Mouse (Mus musculus) midbrain, postnatal 0 days (tissue): ENCODE results near the gene Gm20388. TPM values are rescaled to one million over a fixed set of nuclear protein-coding genes. Genes with fewer than 3 reads are reported as not detected.
A peak's percentile ranks its signal among the peaks of the same experiment; 100 is the strongest.

ENCODE experiments used
- ATAC-seq: fragments of 200-750 bp; cut with Nextera tagmentation; 2 replicates; pipeline ENCODE4 v1.8.0; 2017; ENCODE audit warnings: moderate number of reproducible peaks, mild to moderate bottlenecking, moderate TSS enrichment, moderate library complexity; ENCODE audit not compliant: low FRiP score
- DNase-seq: peaks from one replicate; pipeline ENCODE4 v3.0.0-alpha.2; 2015; ENCODE audit warnings: low spot score
- H3K27ac ChIP-seq: fragments of 300-500 bp; sonication (generic); 2 replicates; pipeline ENCODE4 v1.5.1; 2014; ENCODE audit warnings: low read depth, mild to moderate bottlenecking, low read length, mixed read lengths
- H3K27me3 ChIP-seq: fragments of 300-500 bp; sonication (generic); 2 replicates; pipeline ENCODE4 v1.6.1; 2014; ENCODE audit warnings: low read length, control low read depth, mixed read lengths; ENCODE audit not compliant: insufficient read depth
- H3K36me3 ChIP-seq: fragments of 300-500 bp; sonication (generic); 2 replicates; pipeline ENCODE4 v1.6.1; 2014; ENCODE audit warnings: low read length, control low read depth, mixed read lengths; ENCODE audit not compliant: insufficient read depth
- H3K4me1 ChIP-seq: fragments of 300-500 bp; sonication (generic); 2 replicates; pipeline ENCODE4 v1.6.1; 2014; ENCODE audit warnings: mild to moderate bottlenecking, control low read depth, antibody characterized with exemption, low read length, mixed read lengths; ENCODE audit not compliant: insufficient read depth
- H3K4me2 ChIP-seq: fragments of 300-500 bp; sonication (generic); 2 replicates; pipeline ENCODE4 v1.6.1; 2014; ENCODE audit warnings: low read depth, mild to moderate bottlenecking, low read length, mixed read lengths; ENCODE audit not compliant: poor library complexity, severe bottlenecking
- H3K4me3 ChIP-seq: fragments of 300-500 bp; sonication (generic); 2 replicates; pipeline ENCODE4 v1.5.1; 2014; ENCODE audit warnings: low read depth, mild to moderate bottlenecking, low read length, moderate library complexity
- H3K9ac ChIP-seq: fragments of 300-500 bp; sonication (generic); replicated peaks from 2 replicates; pipeline ENCODE4 v1.6.1; 2014; ENCODE audit warnings: mild to moderate bottlenecking, low read length, moderate library complexity, mixed read lengths; ENCODE audit not compliant: poor library complexity, severe bottlenecking
- H3K9me3 ChIP-seq: fragments of 300-500 bp; sonication (generic); 2 replicates; pipeline ENCODE4 v1.6.1; 2016; ENCODE audit warnings: low read length, control low read depth
- CTCF ChIP-seq: IDR thresholded peaks from 2 replicates; pipeline ENCODE4 v1.5.1; 2016; ENCODE audit warnings: antibody characterized with exemption, mild to moderate bottlenecking
- WGBS: fragments of 180-500 bp; shearing (Covaris S2); extraction: QIAGEN DNeasy Blood & Tissue Kit; methylation state at CpG from one replicate; pipeline ENCODE4 v1.1.7; 2014; 5-methylcytosine and 5-hydroxymethylcytosine counted together
- polyA plus RNA-seq: library from polyadenylated mRNA; unstranded; fragments of >200 nt; fragmentation: Nextera tagmentation; extraction: Ambion mirVana; gene quantifications from 2 replicates; pipeline ENCODE4 v1.2.1, GENCODE M21; 2015
- total RNA-seq: library from RNA; depleted of rRNA; stranded (reverse); fragments of >200 nt; gene quantifications from 2 replicates; pipeline ENCODE4 v1.2.3, GENCODE M21; 2014

The Gm20388 gene
- total and polyA plus RNA-seq, 2 experiments from 2014 or later: 74.2 TPM; not detected in 1

DNA sequence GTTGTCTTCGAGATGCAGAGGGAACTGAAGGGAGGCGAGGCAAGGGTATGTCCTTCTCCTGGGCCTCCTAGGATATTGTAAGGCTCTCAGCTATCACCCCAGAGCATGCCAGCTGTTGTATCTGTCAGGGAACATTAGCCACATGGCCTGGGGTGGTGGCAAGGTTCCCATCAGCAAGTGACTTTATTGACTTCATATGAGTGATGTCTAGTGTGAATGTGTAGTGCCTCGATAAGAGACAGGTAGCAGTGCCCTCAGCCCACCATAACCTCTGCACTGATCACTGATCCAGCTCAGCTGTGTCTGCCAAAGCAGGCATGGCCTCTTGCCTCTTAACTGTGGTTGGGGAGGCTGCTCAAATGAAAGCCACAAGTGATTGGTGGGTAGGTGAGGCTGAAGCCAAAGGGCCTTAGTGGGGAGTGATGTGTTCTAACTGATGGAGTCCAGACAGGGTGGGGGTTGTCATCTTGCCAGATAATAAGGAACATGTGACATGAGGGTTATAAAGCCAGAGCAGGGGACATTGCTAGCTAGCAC is 2868.1 kb downstream of the Gm20388 start:
- H3K4me3 ChIP-seq: no peak overlapping the region
- no peak overlapping the region for H3K9ac ChIP-seq
- DNase-seq: no peak
- H3K27ac ChIP-seq: no peak overlapping the region
- WGBS: 91% methylated on average over 3 of the region's 3 CpGs
- no peak overlapping the region for H3K4me2 ChIP-seq
- no peaks in the 10 kb centered on the region for H3K4me1 ChIP-seq
- H3K27me3 ChIP-seq: no peaks in the 10 kb centered on the region
- H3K36me3 ChIP-seq: peaks cover 37% of the 10 kb centered on the region
- H3K9me3 ChIP-seq: no peaks in the 10 kb centered on the region
- no peak for TF ChIP-seq CTCF
- ATAC-seq: no peak

DNA sequence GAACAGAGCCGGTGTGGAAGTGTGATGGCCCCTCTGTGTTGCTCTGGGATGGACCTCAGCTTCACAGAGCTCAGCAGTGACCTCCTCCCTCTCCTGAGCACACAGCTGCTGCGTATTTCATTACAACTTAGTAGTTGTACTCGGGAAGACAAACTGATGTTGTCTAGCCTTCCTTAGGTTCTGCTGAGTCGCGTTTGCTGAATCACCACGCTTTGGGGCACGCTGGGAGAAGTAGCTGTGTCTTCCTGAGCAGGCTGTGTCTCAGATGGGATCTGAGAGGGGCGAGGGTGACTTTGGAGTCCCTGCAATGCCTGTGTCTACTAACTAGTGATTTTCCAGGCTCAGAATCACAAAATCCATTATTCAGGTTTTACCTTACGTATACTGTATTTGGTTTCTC is 2868.6 kb downstream of the Gm20388 start:
- Histone ChIP-seq H3K9ac (no peak overlapping the region), H3K4me3 (no peak overlapping the region), H3K4me1 (no peaks in the 10 kb centered on the region), H3K27ac (no peak overlapping the region), H3K27me3 (no peaks in the 10 kb centered on the region), H3K36me3 (peaks cover 42% of the 10 kb centered on the region), H3K4me2 (no peak overlapping the region), H3K9me3 (no peaks in the 10 kb centered on the region)
- WGBS: 83% methylated on average over 9 of the region's 9 CpGs
- ATAC-seq (no peak), DNase-seq (no peak)
- TF ChIP-seq CTCF: no peak

DNA sequence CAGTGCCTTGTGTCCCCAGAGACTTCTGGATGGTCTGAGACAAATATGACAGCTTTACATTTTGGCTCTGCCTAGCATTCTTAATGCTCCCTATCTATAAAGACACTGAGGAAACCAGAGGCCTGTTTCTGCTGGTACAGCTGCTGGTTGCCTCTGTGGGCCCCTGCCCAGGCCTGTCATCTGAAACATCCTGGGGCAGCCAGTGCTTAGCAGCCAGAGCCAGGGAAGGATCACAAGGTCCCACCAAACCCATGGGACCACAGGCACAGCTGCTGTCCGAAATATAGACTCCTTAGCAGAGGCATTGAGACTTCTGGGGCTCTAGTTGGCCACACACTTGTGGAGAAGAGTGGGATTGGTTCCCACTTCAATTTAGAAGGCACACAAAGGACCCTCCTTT is 2874.1 kb downstream of the Gm20388 start:
- H3K4me1 ChIP-seq: no peaks in the 10 kb centered on the region
- no peaks in the 10 kb centered on the region for H3K27me3 ChIP-seq
- H3K4me2 ChIP-seq: no peak overlapping the region
- DNase-seq: no peak
- no peak overlapping the region for H3K4me3 ChIP-seq
- 76% methylated on average over 1 of the region's 1 CpGs for WGBS
- ATAC-seq: no peak
- no peaks in the 10 kb centered on the region for H3K9me3 ChIP-seq
- no peak for TF ChIP-seq CTCF
- no peak overlapping the region for H3K27ac ChIP-seq
- peaks cover 71% of the 10 kb centered on the region for H3K36me3 ChIP-seq
- no peak overlapping the region for H3K9ac ChIP-seq

DNA sequence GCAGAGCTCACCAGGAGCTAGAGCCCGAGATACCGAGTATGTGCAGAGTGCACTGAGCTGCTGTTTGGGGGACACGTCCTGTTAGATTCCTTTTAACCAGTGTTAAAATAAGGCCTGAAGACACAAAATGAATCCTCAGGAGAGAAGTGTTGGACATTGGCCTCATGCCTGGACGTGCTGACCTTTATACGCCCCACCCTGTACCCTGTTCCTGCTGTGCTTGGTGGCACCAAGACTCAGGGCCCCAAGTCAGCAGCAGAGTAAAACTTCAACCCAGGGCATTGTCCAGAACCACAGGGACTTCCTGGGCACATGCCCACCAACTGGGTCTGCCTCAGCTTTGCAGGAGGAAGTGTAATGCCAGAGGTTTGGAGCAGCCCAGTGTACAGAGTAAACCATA is 2879.2 kb downstream of the Gm20388 start:
- H3K36me3 ChIP-seq: peaks cover 40% of the 10 kb centered on the region
- no peak overlapping the region for H3K4me2 ChIP-seq
- no peaks in the 10 kb centered on the region for H3K9me3 ChIP-seq
- no peak overlapping the region for H3K4me3 ChIP-seq
- no peak for DNase-seq
- no peak for TF ChIP-seq CTCF
- no peak overlapping the region for H3K9ac ChIP-seq
- ATAC-seq: no peak
- H3K4me1 ChIP-seq: no peaks in the 10 kb centered on the region
- WGBS: 95% methylated on average over 5 of the region's 5 CpGs
- H3K27me3 ChIP-seq: no peaks in the 10 kb centered on the region
- H3K27ac ChIP-seq: no peak overlapping the region

DNA sequence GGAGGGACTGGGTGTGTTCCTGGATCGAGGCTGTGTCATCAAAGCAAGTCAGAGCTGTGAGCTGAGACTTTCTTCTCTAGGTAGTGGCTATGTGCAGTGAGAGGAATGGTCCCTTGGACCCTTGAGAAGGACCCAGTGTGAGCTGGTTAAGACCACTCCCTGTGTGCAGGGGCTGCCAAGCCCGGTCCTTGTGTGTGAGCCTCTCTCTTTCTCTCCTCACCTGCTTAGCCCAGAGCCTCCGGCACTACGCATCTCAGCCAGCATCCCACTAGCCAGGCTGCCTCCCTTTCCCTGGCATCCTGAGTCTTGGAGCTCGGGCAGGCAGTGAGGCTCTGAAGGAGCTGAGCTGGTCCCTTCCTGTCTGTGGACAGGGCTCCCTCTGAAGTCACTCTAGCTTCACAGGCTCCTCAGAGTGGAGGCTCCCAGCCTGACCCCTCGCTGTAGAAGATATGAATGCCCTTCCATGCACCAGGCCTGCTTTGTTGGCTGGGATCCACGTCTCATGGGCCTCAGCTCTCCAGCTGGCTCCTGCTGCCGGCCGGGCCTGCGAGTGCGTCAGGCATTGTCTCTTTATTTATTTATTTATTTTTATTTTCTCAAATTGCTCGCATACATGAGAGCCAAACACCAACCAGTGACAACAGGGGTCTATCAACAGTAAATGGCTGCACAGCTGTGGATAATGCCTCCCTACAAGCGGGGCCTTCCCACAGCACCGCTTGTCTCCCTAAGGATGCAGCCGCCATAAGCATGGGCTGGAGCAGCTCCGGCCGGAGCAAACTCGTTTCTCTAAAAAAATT is 2882.9 kb downstream of the Gm20388 start:
- H3K9ac ChIP-seq: 0 out of 2 replicates have a peak overlapping the region, but pooled peaks have one; percentile 29
- TF ChIP-seq CTCF: peak; percentile 27
- H3K36me3 ChIP-seq: peaks cover 19% of the 10 kb centered on the region
- H3K4me3 ChIP-seq: no peak overlapping the region
- no peaks in the 10 kb centered on the region for H3K4me1 ChIP-seq
- no peaks in the 10 kb centered on the region for H3K9me3 ChIP-seq
- H3K27me3 ChIP-seq: no peaks in the 10 kb centered on the region
- 62% methylated on average over 18 of the region's 18 CpGs for WGBS
- H3K27ac ChIP-seq: peak overlapping the region; percentile 26; the same call in 1 of the 2 replicates
- H3K4me2 ChIP-seq: no peak overlapping the region
- ATAC-seq (peak; percentile 56), DNase-seq (peak; percentile 77)

DNA sequence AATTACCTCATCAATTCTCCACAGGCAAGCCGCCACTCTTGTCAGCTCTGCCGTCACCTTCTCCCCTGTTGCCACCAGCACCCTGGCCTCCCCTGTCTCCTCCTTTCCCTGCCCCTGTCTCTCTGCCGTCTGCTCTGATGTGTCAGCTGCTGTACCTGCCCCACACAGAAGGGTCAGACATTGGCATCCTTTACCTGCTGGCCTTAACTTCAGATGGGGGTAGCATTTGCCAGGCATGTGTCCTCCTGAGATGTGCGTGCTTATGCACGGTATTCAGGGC is 2883.5 kb downstream of the Gm20388 start:
- Histone ChIP-seq H3K27me3 (no peaks in the 10 kb centered on the region), H3K4me2 (no peak overlapping the region), H3K4me3 (no peak overlapping the region), H3K9ac (0 out of 2 replicates have a peak overlapping the region, but pooled peaks have one; percentile 39), H3K4me1 (no peaks in the 10 kb centered on the region), H3K27ac (no peak overlapping the region; the same call in 1 of the 2 replicates), H3K9me3 (no peaks in the 10 kb centered on the region), H3K36me3 (peaks cover 14% of the 10 kb centered on the region)
- ATAC-seq: peak; percentile 58
- no peak for TF ChIP-seq CTCF
- 63% methylated on average over 5 of the region's 5 CpGs for WGBS
- no peak for DNase-seq
